Mouse (Mus musculus) ES-E14 (cell line): ENCODE measurements at regions not wholly inside any gene's neighbourhood (a gene's known extent, or its start where the extent isn't known, plus 50 kb on each side); places are given as distances from the start of the nearest gene placed in this dataset.

Source experiments
- DNase-seq: peaks from one replicate; pipeline ENCODE4 v3.0.0-alpha.2; 2013; ENCODE audit warnings: low read depth, low spot score
- H3K27ac ChIP-seq: 2 replicates; pipeline ENCODE4 v1.5.1; 2012; ENCODE audit warnings: low read depth, mild to moderate bottlenecking, low read length, moderate library complexity, mixed read lengths; ENCODE audit not compliant: poor library complexity, insufficient read depth, severe bottlenecking
- H3K36me3 ChIP-seq: 2 replicates; pipeline ENCODE4 v1.6.1; 2012; ENCODE audit warnings: mild to moderate bottlenecking, low read length, moderate library complexity, mixed read lengths; ENCODE audit not compliant: control insufficient read depth, poor library complexity, insufficient read depth, severe bottlenecking
- H3K4me1 ChIP-seq, 2 experiments: fragments of 150-350 bp in 1 of 2; sonication (generic) in 1 of 2; 2 replicates each; pipeline ENCODE4 v1.6.1; 2012; ENCODE audit warnings: low read length in 2 of 2, mild to moderate bottlenecking in 1 of 2, mixed read lengths in 1 of 2; ENCODE audit not compliant: control insufficient read depth in 2 of 2, insufficient read depth in 2 of 2, poor library complexity in 1 of 2
- H3K4me3 ChIP-seq, 2 experiments: fragments of 150-350 bp in 1 of 2; sonication (generic) in 1 of 2; 2 replicates each; pipeline ENCODE4 v1.5.1; 2012; ENCODE audit warnings: low read length in 2 of 2, low read depth in 1 of 2, mild to moderate bottlenecking in 1 of 2, mixed read lengths in 1 of 2; ENCODE audit not compliant: insufficient read depth in 1 of 2, poor library complexity in 1 of 2, severe bottlenecking in 1 of 2
- H3K9ac ChIP-seq: 2 replicates; pipeline ENCODE4 v1.6.1; 2012; ENCODE audit warnings: low read depth, mild to moderate bottlenecking, low read length, mixed read lengths; ENCODE audit not compliant: poor library complexity, insufficient read depth, severe bottlenecking
- H3K9me3 ChIP-seq: fragments of 150-350 bp; sonication (generic); 2 replicates; pipeline ENCODE4 v1.6.1; 2012; ENCODE audit warnings: low read depth, mild to moderate bottlenecking, low read length; ENCODE audit not compliant: control insufficient read depth, insufficient read depth
- CHD2 ChIP-seq: IDR thresholded peaks from 2 replicates; pipeline ENCODE4 v1.6.1; 2014; ENCODE audit warnings: mild to moderate bottlenecking, low read depth, low read length, inconsistent platforms
- HCFC1 ChIP-seq: IDR thresholded peaks from 2 replicates; pipeline ENCODE4 v1.6.1; 2012; ENCODE audit warnings: low read length, inconsistent platforms, borderline replicate concordance; ENCODE audit not compliant: insufficient read depth
- MAFK ChIP-seq: IDR thresholded peaks from 2 replicates; pipeline ENCODE4 v1.6.1; 2014; ENCODE audit warnings: mild to moderate bottlenecking, low read depth, low read length, inconsistent platforms; ENCODE audit not compliant: insufficient read depth
- ZC3H11A ChIP-seq: IDR thresholded peaks from 2 replicates; pipeline ENCODE4 v1.6.1; 2012; ENCODE audit warnings: low read depth, mild to moderate bottlenecking, inconsistent platforms, low read length, borderline replicate concordance
- ZNF384 ChIP-seq: IDR thresholded peaks from 2 replicates; pipeline ENCODE4 v1.6.1; 2012; ENCODE audit warnings: low read depth, low read length, inconsistent platforms
- in situ Hi-C, 2 experiments: fragments of 600-800 bp; cut with MboI; formaldehyde crosslinking; loops; one replicate each; pipeline ENCODE4 v1.15.1; 2025; ENCODE audit warnings: low sequenced_read_pairs in 2 of 2, inconsistent platforms in 1 of 2; ENCODE audit not compliant: unreplicated experiment in 2 of 2

- in situ Hi-C loops, result no loop called here
- no peak overlapping the region for H3K4me3 ChIP-seq
- H3K9me3 ChIP-seq, result no peaks in the 10 kb centered on the region
- no peak overlapping the region for H3K9ac ChIP-seq
- TF ChIP-seq ZC3H11A (no peak), MAFK (no peak), HCFC1 (no peak), CHD2 (no peak), ZNF384 (no peak)
- H3K36me3 ChIP-seq, result no peaks in the 10 kb centered on the region
- H3K27ac ChIP-seq, result no peak overlapping the region
- DNase-seq, result no peak
- no peaks in the 10 kb centered on the region for H3K4me1 ChIP-seq
These were observed 265.5 kb downstream of the Cmpk2 start for GRCm38 (mm10) chr12:26734558-26734897.

DNA sequence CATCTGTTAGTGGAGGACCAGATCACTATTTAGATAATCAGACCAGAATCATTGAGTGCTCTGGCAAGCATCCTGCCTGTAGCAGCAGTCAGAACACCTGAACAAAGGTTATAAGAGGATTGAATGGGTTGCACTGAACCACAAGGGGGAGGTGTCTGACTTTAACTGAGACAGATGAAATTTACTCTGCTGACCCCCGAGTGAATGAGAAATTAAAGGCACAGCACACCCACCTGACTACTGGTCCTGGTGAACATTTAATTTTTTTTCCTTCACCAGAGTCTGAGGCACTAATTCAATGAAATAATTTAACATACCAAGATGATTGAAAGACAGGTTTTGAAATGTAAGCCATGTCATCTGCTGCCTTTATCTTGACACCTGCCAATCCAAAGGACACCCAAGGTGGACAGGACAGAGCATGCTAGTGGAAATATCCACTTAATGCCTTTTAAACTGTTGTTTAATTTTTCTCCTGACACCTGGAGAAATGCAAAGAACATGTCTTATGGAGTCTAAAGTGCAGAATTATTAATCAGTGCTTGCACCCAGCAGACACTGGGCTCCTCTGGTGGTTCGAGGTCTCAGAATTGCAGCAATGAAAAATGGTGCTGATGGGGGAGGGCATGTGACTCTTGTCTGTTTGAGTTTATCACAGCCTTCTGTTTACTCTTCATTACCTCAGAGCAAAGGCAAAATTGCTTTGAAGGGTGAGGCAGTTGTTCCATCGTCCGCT lies 265.0 kb downstream of the Cmpk2 start:
- Histone ChIP-seq H3K9me3 (no peaks in the 10 kb centered on the region), H3K4me3 (no peak overlapping the region), H3K36me3 (no peaks in the 10 kb centered on the region), H3K4me1 (no peaks in the 10 kb centered on the region), H3K27ac (no peak overlapping the region), H3K9ac (no peak overlapping the region)
- no peak for DNase-seq
- TF ChIP-seq HCFC1, result no peak
- no peak for TF ChIP-seq CHD2
- no peak for TF ChIP-seq ZNF384
- TF ChIP-seq ZC3H11A, result no peak
- no peak for TF ChIP-seq MAFK
- in situ Hi-C loops, result no loop called here

DNA sequence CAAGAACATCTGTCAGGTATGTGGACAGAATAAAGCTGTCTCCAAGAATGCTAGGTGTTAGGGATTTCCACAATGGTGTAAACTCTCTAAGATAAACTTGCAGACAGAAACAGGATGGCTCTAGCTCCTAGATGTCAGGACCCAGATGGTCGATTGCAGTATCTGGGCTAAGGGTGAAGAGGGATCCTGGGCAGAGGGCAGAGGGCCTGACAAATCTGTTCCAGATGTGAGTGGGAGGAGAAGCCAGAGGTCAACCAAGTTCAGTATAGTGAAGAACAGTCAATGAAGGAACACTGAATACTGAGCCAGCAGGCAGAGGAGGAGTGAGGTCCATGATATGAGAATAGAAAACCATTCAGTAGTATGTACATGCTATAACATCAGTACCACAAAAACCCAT lies 254.4 kb downstream of the Cmpk2 start:
- in situ Hi-C loops, result no loop called here

DNA sequence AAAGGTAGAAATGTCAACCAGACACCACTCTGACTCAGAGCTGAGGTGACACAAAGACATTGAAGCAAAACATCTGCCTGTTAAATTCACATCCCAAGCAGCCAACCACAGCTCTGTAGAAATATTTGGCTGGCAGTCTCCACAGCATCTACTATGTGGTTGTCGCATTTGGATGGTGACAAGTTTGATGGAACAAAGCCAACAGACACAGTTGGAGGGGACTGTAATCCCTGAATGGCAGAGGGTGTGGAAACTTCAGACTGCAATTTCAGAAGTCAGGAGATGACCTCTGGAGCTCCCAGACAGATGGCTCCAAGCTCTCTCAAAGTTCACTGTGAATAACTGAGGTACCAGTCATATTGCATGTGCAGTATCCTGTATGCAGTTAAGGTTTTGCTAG lies 229.8 kb downstream of the Cmpk2 start:
- in situ Hi-C loops, result no loop called here
- no peak for DNase-seq
- no peak overlapping the region for H3K4me3 ChIP-seq

More for the DNA sequence above, 254.4 kb downstream of the Cmpk2 start:
- no peak for DNase-seq
- no peaks in the 10 kb centered on the region for H3K4me1 ChIP-seq
- TF ChIP-seq MAFK, result no peak
- no peak for TF ChIP-seq CHD2
- TF ChIP-seq ZNF384, result no peak
- TF ChIP-seq ZC3H11A, result no peak
- TF ChIP-seq HCFC1, result no peak
- H3K4me3 ChIP-seq, result no peak overlapping the region
- no peak overlapping the region for H3K27ac ChIP-seq
- no peaks in the 10 kb centered on the region for H3K36me3 ChIP-seq
- no peaks in the 10 kb centered on the region for H3K9me3 ChIP-seq
- H3K9ac ChIP-seq, result no peak overlapping the region

More for the DNA sequence above, 229.8 kb downstream of the Cmpk2 start:
- Histone ChIP-seq H3K9ac (no peak overlapping the region), H3K27ac (no peak overlapping the region), H3K4me1 (no peaks in the 10 kb centered on the region), H3K36me3 (no peaks in the 10 kb centered on the region), H3K9me3 (no peaks in the 10 kb centered on the region)
- no peak for TF ChIP-seq CHD2
- TF ChIP-seq ZC3H11A, result no peak
- no peak for TF ChIP-seq HCFC1
- no peak for TF ChIP-seq ZNF384
- no peak for TF ChIP-seq MAFK
